Mouse (Mus musculus) c-Kit-positive CD71-negative TER-119-negative erythroid progenitor cells, embryonic 14.5 days (primary cell): ENCODE results near the gene Pcdh19.
A peak's percentile ranks its signal among the peaks of the same experiment; 100 is the strongest.
"Not testable (repeated sequence)": the region's sequence is repeated elsewhere in the genome, so short reads cannot be mapped to it uniquely, and the experiment has no call there.

Experiments used
- DNase-seq: peaks from one replicate; pipeline ENCODE4 v3.0.0-alpha.2; 2013; ENCODE audit warnings: low read depth

Pcdh19 gene

DNA sequence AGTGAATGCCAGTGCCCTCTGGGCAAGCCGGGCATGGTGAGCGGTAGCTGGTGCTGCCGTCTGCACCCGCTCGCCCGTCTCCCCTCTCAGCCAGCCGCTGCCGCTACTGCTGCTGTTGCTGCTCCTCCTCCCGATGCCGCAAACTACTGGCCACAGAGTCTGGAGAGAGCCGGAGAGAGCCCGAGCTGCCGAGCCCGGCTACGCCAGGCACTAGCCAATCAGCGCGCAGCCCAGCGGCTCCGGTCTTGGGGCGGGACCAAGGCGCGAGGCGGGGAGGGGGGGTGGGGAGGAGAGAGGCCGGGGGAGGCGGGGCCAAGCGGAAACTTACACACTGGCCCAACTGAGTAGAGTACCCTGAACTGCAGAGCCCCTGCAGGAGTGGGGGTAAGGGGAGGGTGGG is at the start of gene Pcdh19:
Pcdh19 (minus strand) TSS at position 148 of the 400 bp plus-strand sequence.
- peak; percentile 7 for DNase-seq

DNA sequence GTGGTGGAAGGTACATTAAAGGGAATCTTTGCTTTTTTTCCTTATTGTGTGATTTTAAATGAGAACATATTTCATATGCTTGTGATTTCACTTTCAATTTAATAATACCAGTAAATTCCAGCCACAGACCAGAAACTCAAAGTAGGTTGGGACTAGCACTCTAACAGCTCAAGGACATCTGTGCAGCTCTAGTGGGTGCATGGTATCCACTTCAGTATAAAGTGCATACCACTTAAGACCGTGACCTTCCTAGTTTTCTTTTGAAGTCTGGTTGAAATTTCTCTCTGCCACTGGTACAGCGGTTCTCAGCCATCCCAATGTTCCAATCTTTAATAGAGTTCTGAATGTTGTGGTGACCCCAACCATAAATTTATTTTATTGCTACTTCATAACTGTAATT is 47.1 kb upstream of the Pcdh19 start:
- DNase-seq, result no peak

DNA sequence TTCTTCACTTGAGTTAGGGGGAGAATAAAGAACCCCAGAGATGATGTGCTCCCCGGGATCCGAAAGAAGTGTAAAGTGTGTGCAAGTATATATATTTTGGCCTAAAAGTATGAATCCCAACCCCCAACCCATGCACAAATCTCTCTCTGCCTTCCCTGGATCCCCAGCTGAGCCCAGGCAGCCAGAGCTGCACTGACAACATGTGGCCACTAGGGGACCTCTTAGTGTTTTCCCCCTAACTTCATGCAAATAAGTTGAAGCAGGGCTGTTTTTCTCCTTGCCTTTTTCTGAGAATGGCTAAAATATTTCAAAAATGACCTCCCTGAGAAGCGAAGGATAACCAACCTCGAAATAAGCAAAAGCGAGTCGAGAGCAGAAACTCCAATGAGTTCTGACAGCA is 46.2 kb upstream of the Pcdh19 start:
- no peak for DNase-seq

DNA sequence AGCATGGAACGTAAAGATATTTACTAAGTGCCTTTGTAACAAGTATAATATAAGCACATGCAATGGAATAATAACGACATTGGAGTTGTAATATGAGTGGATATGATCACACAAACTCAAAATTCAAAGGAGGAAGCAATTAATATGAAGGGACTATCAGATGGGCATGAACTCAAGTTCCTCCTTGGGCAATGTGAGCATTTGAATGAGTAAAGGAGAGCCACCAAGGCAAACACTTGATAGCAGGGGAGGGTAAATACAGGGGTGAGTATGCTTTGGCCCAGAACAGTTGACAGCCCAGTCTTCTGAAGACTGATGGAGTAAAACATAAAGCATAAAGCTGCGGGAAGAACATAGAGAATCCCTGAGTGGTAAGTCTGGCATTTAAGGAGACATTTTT is 32.7 kb upstream of the Pcdh19 start:
- DNase-seq, result no peak

DNA sequence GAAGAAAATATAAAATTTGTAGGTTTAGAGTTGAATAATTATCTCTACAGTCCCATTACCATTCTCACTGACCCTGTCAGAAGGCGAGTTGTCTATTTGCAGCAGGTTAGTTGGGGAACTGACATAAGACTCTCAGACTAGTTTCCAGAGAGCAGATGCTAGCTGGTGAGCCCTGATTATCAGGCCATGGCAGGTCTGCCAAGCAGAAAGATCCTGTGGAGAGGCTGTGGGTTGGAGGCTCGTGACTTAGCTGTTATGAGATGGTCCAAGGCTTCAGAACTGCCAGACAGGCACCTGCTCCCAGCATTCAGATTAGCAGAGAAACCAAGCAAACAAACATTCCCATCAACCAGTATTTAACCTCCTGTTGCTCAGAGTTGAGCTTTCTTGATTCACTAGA is 21.8 kb upstream of the Pcdh19 start:
- DNase-seq, result no peak

DNA sequence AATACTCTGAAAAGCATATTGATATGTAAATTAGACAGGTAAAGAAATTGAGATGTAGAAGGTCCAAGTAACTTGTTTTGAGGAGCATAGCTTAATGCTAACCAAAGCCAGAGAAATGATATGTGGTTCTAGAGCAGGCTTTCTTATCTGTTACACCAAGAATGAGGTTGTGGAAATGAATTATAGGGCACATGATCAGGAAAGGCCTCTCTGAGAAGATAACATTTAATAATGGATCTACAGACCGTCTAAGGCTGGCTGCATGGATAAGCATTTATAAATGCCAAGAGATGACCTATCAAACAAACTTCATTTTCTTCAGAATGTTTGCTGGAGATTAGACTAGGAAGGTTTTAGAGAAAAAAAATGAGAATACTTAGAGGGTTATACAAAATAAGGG is 14.1 kb upstream of the Pcdh19 start:
- no peak for DNase-seq

DNA sequence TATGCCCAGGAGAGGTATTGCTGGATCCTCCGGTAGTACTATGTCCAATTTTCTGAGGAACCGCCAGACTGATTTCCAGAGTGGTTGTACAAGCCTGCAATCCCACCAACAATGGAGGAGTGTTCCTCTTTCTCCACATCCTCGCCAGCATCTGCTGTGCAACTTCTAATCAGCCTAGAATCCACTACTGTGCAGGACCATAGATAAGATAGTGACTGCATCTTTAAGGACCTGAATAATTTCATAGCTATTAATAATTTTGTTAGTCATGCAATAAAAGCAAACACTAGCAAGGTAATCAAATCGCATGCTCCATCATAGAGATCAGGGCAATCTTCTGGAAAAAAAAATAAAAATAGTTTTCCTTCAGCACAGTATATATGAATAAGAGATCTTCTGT is 9.1 kb upstream of the Pcdh19 start:
- not testable (repeated sequence) for DNase-seq

DNA sequence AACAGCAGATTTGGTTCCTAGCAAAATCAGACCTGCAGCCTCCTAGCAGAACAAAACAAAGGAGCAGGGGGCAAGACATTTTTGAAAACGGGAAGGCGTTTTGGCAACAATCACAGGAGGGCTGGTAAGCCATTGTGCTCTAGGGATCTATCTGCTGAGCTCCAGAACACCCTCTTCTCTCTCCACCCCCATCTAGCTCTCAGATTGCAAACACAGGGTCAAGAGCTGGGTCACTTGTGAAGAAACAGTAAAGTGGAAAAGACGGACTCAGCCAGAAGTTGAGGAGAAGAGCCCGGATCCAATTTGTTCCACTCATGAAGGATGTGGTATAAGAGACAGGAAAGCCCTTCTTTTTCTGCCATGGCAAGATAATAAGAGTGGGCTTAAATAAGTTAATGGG is 7.7 kb upstream of the Pcdh19 start:
- DNase-seq, result no peak

DNA sequence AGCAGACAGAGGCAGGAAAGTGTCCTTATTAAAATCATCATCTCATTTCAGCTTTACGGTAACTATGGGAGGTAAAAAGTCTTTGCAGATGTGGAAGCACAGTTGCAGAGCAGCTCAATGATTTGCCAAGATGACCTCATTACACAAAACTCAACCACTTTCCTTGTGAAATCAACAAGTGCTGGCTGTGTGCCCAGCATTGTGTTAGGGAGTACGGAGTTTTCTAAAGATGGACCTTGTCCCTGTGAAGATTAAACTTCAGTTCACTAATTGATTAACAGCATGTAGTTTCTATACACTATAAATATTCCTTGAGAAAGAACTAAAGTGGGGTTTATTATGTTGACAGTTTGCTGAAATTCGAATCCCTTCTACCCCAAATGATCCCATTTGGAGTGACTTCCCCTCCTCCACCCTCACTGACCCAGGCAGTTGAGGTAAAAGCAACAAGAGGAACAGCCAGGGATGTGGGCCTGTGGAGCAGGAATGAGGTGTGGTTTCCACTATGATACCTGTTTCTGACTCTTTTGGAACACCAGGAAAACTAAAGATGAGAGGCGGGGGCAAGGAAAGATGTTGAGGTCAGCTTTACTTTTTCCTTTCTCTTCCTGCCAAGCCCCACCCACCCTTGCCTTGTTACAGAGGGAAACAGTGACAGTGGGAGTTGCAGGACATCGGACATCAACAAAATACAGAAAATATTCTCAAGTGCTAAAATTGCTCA is 4.4 kb upstream of the Pcdh19 start:
- DNase-seq, result no peak

DNA sequence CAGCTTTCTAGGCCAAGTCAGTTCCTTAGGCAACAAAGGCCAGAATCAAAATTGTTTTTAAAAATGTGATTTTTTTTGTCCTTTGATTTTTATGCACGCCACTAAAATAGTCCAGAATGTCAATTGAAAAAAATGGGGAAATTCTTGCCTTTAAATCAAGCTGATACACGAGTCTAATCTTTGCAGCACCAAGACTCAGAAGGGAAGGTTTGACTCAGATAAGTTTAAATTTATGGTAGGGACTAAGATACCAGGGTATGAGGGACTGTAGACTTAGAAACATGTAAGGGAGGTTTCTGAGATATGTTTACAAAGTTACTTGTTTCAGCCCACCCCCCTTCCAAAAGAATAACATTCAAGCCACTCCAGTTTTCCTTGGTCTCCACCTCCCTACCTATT is 3.6 kb upstream of the Pcdh19 start:
- no peak for DNase-seq

DNA sequence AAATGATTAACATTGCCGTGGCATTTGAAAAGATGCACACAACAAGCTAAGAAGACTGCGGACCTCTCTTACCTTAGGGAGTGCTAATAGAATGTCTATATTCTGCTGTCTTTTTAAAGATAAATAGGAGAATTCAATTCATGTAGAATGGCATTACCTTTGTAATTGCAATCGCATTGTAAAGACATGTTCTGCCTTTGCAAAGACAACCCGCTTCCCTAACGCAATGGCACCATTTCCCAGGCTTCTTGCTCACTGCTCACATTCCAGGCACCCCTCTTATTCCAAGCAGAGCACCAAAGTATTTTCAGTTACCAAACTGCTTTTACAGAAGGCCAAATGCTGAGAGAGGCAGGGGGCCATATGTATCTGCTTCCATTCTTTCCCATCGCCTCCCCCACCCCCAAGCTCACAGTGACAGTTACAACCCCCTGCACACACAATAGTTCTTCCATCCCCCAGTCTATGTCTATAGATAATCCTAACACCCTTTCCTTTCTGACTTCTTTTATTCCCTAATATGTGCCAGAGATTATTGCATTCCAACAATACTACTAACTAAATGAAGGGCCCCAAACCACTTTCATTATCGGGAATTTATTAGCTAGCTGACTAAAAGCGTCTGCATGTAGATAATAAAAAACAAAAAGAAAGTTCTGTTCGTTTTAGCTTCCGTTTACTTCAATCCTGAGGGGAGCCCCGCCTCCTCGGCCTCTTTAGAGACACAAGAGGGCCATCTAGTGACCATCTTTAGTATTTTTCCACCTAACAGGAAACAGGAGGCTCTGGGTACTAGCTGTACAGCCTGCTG is 3.0 kb upstream of the Pcdh19 start:
- DNase-seq, result peak; percentile 56

DNA sequence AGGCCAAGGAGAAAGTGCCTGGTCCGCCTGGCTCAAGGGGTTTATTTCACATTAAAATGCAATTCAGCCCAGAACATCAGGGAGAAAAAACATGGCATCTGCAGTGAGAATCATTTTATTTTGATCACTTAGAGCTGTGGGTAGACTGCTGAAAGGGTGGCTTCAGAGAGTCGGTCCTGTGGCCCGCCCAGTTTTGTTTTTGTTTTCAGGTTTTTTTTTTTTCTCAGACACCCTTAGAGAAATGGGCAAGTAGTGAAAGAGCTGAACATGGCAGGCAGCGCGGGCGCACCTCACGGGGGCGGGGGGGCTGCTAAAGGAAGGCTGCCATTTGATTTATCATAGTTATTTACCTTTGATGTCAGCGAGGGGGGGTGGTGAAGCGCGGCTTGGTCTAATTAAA is 2.0 kb upstream of the Pcdh19 start:
- DNase-seq, result no peak

DNA sequence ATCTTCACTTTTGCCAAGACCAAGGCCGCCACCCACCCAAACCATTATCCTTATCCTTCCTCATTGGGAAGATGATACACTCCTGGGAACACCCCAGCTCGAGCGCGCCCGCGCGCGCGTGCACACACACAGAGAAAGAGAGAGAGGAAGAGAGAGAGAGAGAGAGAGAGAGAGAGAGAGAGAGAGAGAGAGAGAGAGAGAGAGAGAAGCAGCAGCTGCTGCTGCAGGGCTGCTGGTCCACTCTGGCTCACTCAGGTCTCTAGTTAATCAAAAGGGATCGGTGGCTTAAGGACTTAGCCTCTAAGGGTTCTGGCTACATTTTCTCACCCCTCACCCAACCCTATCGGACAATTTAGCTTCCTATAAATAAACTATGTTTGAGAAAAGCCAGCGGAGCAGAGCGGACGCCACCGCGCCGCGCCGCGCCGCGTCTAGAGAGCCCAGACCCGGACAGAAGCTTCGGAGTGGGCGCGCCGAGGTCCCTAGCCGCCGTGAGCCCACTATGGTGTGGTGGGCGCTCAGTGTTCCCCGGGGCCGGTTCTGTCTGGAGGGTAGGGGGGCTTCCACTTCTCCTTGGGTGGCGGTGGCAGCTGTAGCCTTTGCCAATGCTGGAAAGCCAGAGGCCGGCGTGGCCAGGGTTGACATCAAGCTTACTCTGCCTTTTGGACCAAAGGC is 926 bp upstream of the Pcdh19 start:
- DNase-seq, result no peak

DNA sequence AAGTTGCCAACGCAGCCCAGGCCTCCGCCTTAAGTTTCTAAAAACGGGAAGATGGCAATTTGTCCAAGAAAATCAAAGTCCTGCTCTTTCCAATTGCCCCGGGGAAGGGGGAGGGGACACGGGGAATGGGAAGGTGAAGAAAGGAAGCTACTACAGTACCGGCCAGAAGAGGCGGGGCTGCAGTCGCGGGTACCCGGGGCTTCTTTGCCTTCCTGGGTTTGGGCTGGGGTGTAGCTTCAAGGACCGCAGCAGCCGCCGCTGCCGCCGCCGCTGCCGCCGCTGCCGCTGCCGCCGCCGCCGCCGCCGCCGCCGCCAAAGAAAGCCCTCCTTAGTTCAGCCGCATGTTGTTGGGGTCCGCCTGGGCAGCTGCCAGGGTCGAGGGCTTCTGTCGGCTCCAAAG is 631 bp downstream of the Pcdh19 start:
- DNase-seq, result no peak

DNA sequence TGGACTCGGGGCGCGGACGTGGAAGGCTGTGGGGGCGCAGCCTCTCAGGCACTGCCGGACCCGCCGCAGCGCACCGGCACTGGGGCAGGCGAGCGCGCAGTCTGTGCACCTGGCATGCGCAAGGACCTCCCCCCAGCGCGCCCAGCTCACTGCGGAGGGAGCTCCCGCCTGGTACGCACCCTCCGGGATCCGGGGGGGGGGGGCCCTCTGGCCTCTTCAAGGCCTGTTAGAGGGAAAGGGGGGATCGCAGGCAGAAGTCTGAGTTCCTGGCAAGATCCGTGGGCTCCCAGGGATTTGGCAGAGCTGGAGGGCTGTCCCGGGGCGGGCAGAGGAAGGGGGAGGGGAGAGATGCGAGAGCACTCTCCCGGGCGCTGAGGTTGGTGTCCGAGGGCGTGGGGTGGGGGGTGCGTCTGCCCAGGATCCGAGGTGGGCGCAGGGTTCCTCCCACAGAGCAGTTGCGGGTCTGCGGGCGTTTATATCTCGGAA is 1.1 kb downstream of the Pcdh19 start:
- DNase-seq, result no peak

DNA sequence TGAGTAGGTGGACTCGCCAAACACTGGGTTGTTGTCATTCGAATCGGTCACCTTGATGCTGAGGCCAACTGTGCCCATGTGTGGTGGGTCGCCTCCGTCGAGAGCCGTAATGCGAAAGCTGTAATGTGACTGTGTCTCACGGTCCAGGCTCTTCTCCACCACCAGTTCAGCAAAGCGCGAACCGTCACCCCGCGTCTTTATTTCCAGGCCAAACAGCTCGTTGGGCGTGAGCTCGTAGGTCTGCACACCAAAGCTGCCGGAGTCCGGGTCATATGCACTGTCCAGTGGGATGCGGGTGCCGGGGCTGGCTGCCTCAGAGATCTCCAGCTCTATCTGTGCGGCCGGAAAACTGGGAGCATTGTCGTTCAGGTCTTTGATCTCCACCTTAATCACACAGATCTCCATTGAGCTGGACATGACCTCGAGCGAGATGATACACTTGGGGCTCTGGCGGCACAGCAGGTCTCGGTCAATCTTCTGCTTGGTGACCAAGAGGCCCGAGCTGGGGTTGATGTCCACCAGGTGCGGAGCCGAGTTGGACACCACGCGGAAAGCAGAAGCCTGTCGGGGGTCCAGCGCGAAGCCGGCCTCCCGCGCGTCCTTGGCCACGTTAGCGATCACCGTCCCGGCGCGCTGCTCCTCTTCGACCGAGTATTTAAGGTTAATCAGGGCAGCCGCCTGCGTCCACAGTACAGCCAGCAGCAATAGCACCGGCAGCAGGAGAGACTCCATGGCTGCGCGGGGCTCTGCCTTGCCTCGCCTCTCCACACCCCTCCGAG is 2.1 kb downstream of the Pcdh19 start:
- DNase-seq, result no peak

DNA sequence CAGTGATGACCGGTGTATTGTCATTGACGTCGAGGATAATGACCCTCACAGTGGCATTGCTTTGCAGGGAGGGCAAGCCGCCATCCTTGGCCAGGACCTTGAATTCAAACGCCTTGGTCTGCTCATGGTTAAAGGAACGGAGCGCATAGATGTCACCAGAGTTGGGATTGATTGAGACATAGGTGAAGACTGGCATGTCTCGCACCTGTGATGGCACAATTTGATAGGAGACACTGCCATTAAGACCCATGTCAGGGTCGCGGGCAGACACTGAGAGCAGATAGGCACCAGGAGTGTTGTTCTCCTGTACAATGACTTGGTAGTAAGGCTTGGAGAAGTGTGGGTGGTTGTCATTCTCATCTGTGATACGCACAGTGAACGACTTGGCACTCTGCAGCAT is 3.2 kb downstream of the Pcdh19 start:
- no peak for DNase-seq

DNA sequence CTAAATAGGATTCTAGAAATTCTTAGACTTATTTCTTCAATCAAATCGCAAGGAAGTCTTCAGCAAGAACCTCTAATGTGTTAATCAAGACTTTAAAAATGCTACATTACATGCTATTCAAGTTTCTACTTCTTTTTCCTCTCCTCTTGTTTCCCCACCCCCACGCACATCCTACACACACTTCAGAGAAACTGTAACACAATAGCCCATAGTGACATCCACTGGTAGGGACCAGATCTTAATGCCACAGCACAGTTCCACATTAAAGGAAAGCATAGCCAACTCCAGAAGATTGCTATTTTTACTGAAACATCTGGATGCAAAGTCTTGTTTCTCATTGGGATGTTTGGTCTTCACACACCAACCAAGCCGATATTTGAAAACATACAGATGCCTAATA is 4.8 kb downstream of the Pcdh19 start:
- DNase-seq, result no peak

DNA sequence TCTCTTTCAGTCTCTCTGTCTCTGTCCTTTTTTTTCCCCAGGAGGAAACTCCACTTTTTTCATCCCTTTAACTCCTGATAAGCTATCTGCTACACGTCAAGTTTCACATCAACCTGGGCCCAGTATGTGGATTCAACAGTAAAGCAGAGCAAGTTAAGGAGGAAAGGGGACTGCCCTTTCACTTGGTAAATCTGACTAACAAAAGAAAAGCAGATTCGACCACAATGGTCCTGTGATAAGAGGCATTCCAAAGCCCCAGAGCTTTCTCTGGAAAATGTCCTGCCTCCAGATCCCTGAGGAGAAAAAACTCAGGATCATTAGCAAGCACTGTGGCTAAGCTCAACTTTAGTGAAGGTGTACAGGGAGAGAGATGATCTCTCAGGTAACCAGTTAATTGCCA is 13.7 kb downstream of the Pcdh19 start:
- DNase-seq, result no peak

DNA sequence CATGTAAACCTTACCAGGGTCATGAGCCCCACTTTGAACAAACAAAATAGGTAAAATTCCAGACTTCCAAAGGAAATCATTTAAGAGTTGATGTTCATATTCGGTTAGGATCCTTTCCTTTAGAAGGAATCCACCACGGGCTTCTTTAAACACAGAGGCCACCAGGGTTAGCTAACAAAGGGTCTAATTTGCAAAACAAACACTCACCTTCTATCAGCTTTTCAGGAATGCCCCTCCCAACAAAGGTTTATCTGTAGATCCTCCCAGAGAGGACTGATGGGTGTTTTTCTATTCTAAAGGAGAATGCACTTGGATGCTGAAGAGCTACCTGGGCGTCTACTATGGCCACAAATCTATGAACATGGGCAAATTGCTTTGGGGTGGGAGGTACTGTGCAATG is 15.0 kb downstream of the Pcdh19 start:
- DNase-seq, result no peak

DNA sequence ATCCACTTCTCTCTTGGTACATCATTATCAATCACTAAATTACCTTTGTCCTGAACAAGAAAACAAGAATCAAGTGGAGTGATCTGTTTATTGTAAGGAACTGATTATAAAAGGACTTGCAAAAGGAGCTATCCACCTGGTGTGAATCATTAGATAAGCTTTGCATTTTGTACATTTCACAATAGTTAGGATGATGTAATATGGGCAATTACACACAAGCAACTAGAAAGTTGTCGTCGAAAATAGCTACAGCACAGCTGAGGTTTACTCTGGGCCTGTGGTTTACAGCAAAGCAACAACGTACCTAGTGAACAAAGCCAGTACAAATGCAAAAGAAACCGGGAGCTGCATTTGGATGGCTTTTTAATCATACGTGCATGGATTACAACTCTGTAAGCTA is 28.7 kb downstream of the Pcdh19 start:
- DNase-seq, result no peak
